Mouse (Mus musculus) lung, adult 2 months (tissue): ENCODE measurements at regions not wholly inside any gene's neighbourhood (a gene's known extent, or its start where the extent isn't known, plus 50 kb on each side); places are given as distances from the start of the nearest gene placed in this dataset.

Source experiments
- CTCF ChIP-seq: fragments of 200-500 bp; IDR thresholded peaks from 2 replicates; pipeline ENCODE4 v1.5.1; 2011; ENCODE audit warnings: mild to moderate bottlenecking, low read length, control low read depth; ENCODE audit not compliant: insufficient read depth
- POLR2A ChIP-seq: fragments of 200-500 bp; IDR thresholded peaks from 2 replicates; pipeline ENCODE4 v1.6.1; 2011; ENCODE audit warnings: low read depth, mild to moderate bottlenecking, control low read depth, low read length, borderline replicate concordance; ENCODE audit errors: extremely low read depth

DNA sequence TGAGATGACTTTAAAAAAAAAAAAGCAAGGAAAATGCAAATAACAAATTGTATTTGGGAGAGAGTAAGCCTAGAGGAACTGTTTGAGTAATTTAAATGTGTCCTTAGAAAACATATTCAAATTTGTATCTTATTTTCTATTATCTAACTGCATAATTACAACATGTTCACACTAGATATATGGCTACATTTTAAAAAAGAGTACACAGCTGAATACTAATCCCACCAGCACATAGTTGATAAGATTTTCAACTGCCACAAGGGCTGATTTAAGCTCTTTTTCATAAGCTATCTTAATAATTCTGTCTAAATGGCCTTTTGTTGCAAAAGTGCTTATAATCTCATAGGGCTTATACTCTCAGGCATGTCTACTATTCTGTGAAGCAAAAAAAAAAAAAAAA lies 877.4 kb downstream of the Nap1l3 start:
- TF ChIP-seq CTCF (no peak), POLR2A (no peak)
